Mouse (Mus musculus) CH12.LX (cell line): Measurements from ENCODE around the gene Atp5g2. TPM values are rescaled to one million over a fixed set of nuclear protein-coding genes. Genes with fewer than 3 reads are reported as not detected.

Experiments used
- DNase-seq: peaks from one replicate; pipeline ENCODE4 v3.0.0-alpha.2; 2013; ENCODE audit errors: extremely low read depth
- H3K27ac ChIP-seq: 2 replicates; pipeline ENCODE4 v1.5.1; 2012; ENCODE audit warnings: low read depth, mild to moderate bottlenecking, control low read depth, moderate library complexity; ENCODE audit not compliant: insufficient read depth
- H3K27me3 ChIP-seq: replicated peaks from 2 replicates; pipeline ENCODE3; 2012; ENCODE audit warnings: inconsistent platforms
- H3K36me3 ChIP-seq, 2 experiments: replicated peaks in 1 of 2; 2 replicates each; pipeline versions ENCODE3 to v1.6.1; 2012; ENCODE audit warnings: inconsistent platforms in 1 of 2, low read length in 1 of 2, mild to moderate bottlenecking in 1 of 2, mixed read lengths in 1 of 2, moderate library complexity in 1 of 2; ENCODE audit not compliant: control insufficient read depth in 1 of 2, insufficient read depth in 1 of 2
- H3K4me1 ChIP-seq, 2 experiments: 2 replicates each; pipeline ENCODE4 v1.6.1; 2012; ENCODE audit warnings: inconsistent platforms in 1 of 2, moderate library complexity in 1 of 2; ENCODE audit not compliant: insufficient read depth in 2 of 2, control insufficient read depth in 1 of 2
- H3K4me2 ChIP-seq: 2 replicates; pipeline ENCODE4 v1.6.1; 2012; ENCODE audit warnings: low read depth, mild to moderate bottlenecking, control low read depth; ENCODE audit not compliant: poor library complexity, insufficient read depth, severe bottlenecking
- H3K4me3 ChIP-seq, 3 experiments: fragments of 150-350 bp in 1 of 3; sonication (generic) in 1 of 3; replicated peaks in 1 of 3; 2 replicates each; pipeline versions ENCODE3 to v1.5.1; 2011 to 2012; ENCODE audit warnings: low read depth in 2 of 3, low read length in 2 of 3, mild to moderate bottlenecking in 2 of 3, moderate library complexity in 2 of 3, control low read depth in 1 of 3, improper control_type of control experiment in 1 of 3, inconsistent platforms in 1 of 3, mixed read lengths in 1 of 3; ENCODE audit not compliant: poor library complexity in 1 of 3
- H3K79me2 ChIP-seq: replicated peaks from 2 replicates; pipeline ENCODE4 v1.6.1; 2012; ENCODE audit warnings: mild to moderate bottlenecking, moderate library complexity; ENCODE audit not compliant: control insufficient read depth, poor library complexity, insufficient read depth, severe bottlenecking; ENCODE audit errors: extremely low read depth
- H3K9ac ChIP-seq: 2 replicates; pipeline ENCODE4 v1.6.1; 2012; ENCODE audit warnings: low read depth, mild to moderate bottlenecking, control low read depth, moderate library complexity; ENCODE audit not compliant: insufficient read depth
- H3K9me3 ChIP-seq: replicated peaks from 2 replicates; pipeline ENCODE3; 2012; ENCODE audit warnings: low read length, inconsistent platforms, mixed read lengths
- CHD1 ChIP-seq: IDR thresholded peaks from 2 replicates; pipeline ENCODE4 v1.6.1; 2012; ENCODE audit warnings: low read depth, low read length, improper control_type of control experiment, inconsistent platforms
- CHD2 ChIP-seq: IDR thresholded peaks from 2 replicates; pipeline ENCODE4 v1.6.1; 2011; ENCODE audit warnings: low read length, improper control_type of control experiment
- E2F4 ChIP-seq: IDR thresholded peaks from 2 replicates; pipeline ENCODE4 v1.6.1; 2011; ENCODE audit warnings: low read depth, low read length, improper control_type of control experiment; ENCODE audit not compliant: insufficient replicate concordance
- HCFC1 ChIP-seq: IDR thresholded peaks from 2 replicates; pipeline ENCODE4 v1.6.1; 2012; ENCODE audit warnings: low read depth, mild to moderate bottlenecking, inconsistent platforms, low read length, improper control_type of control experiment
- JUN ChIP-seq: IDR thresholded peaks from 2 replicates; pipeline ENCODE4 v1.6.1; 2011; ENCODE audit warnings: low read depth, mild to moderate bottlenecking, low read length, improper control_type of control experiment, moderate library complexity; ENCODE audit not compliant: insufficient read depth
- JUND ChIP-seq: conservative IDR thresholded peaks from 2 replicates; pipeline ENCODE4 v1.6.1; 2011; ENCODE audit warnings: low read depth, low read length, improper control_type of control experiment
- MAFK ChIP-seq: IDR thresholded peaks from 2 replicates; pipeline ENCODE4 v1.6.1; 2011; ENCODE audit warnings: low read length, improper control_type of control experiment; ENCODE audit not compliant: insufficient replicate concordance
- MAX ChIP-seq: IDR thresholded peaks from 2 replicates; pipeline ENCODE4 v1.6.1; 2011; ENCODE audit warnings: low read length, improper control_type of control experiment
- MEF2A ChIP-seq: IDR thresholded peaks from 2 replicates; pipeline ENCODE4 v1.6.1; 2014; ENCODE audit warnings: low read depth, mild to moderate bottlenecking, inconsistent platforms, low read length, improper control_type of control experiment, borderline replicate concordance
- MXI1 ChIP-seq: IDR thresholded peaks from 2 replicates; pipeline ENCODE4 v1.6.1; 2011; ENCODE audit warnings: mild to moderate bottlenecking, low read depth, low read length, improper control_type of control experiment
- NELFE ChIP-seq: IDR thresholded peaks from 2 replicates; pipeline ENCODE4 v1.6.1; 2011; ENCODE audit warnings: low read depth, low read length, improper control_type of control experiment
- NRF1 ChIP-seq: IDR thresholded peaks from 2 replicates; pipeline ENCODE4 v1.6.1; 2014; ENCODE audit warnings: low read depth, mild to moderate bottlenecking, inconsistent platforms, low read length, improper control_type of control experiment, moderate library complexity
- PAX5 ChIP-seq: IDR thresholded peaks from 2 replicates; pipeline ENCODE4 v1.6.1; 2012; ENCODE audit warnings: low read length, inconsistent platforms, mixed read lengths
- POLR2A ChIP-seq: IDR thresholded peaks from 2 replicates; pipeline ENCODE4 v1.6.1; 2011; ENCODE audit warnings: low read depth, mild to moderate bottlenecking, improper control_type of control experiment, low read length
- RCOR1 ChIP-seq: conservative IDR thresholded peaks from 2 replicates; pipeline ENCODE4 v1.6.1; 2012; ENCODE audit warnings: low read depth, mild to moderate bottlenecking, inconsistent platforms, low read length, improper control_type of control experiment
- TBP ChIP-seq: conservative IDR thresholded peaks from 2 replicates; pipeline ENCODE4 v1.6.1; 2011; ENCODE audit warnings: low read depth, low read length, improper control_type of control experiment
- UBTF ChIP-seq: IDR thresholded peaks from 2 replicates; pipeline ENCODE4 v1.6.1; 2012; ENCODE audit warnings: low read depth, mild to moderate bottlenecking, inconsistent platforms, low read length, improper control_type of control experiment, moderate library complexity
- USF2 ChIP-seq: conservative IDR thresholded peaks from 2 replicates; pipeline ENCODE4 v1.6.1; 2011; ENCODE audit warnings: low read depth, low read length, improper control_type of control experiment
- ZC3H11A ChIP-seq: IDR thresholded peaks from 2 replicates; pipeline ENCODE4 v1.6.1; 2012; ENCODE audit warnings: low read depth, mild to moderate bottlenecking, inconsistent platforms, low read length, improper control_type of control experiment
- ZKSCAN1 ChIP-seq: IDR thresholded peaks from 2 replicates; pipeline ENCODE4 v1.6.1; 2012; ENCODE audit warnings: low read depth, inconsistent platforms, low read length, improper control_type of control experiment, borderline replicate concordance
- ZMIZ1 ChIP-seq: IDR thresholded peaks from 2 replicates; pipeline ENCODE4 v1.6.1; 2012; ENCODE audit warnings: low read depth, mild to moderate bottlenecking, inconsistent platforms, low read length, improper control_type of control experiment
- dilution Hi-C: fragments of 300-500 bp; cut with MboI; formaldehyde crosslinking; loops from 2 replicates; pipeline ENCODE4 v1.14.3; 2020; ENCODE audit warnings: low sequenced_read_pairs; ENCODE audit not compliant: extremely low pct_unique_long_range_greater_than_20kb, extremely low pct_ligation_motif_present
- in situ Hi-C: fragments of 300-500 bp; cut with MboI; formaldehyde crosslinking; loops from 3 replicates; pipeline ENCODE4 v1.14.3; 2019; ENCODE audit warnings: low sequenced_read_pairs, low pct_ligation_motif_present, low pct_unique_long_range_greater_than_20kb, mixed read lengths
- polyA plus RNA-seq: library from polyadenylated mRNA; unstranded; fragments of >175 nt; gene quantifications from 2 replicates; pipeline ENCODE4 v1.2.1, GENCODE M21; 2012; ENCODE audit warnings: low read depth; ENCODE audit not compliant: insufficient read length
- total RNA-seq, 2 experiments: library from RNA; depleted of rRNA; stranded (reverse); fragments of 300-350 nt in 1 of 2; fragments of >200 nt in 1 of 2; gene quantifications; 2 replicates each; pipeline ENCODE4 v1.2.3; 2012 to 2014

Atp5g2 gene
- total and polyA plus RNA-seq, 3 experiments = 33.9 to 589 (median 281) TPM

DNA sequence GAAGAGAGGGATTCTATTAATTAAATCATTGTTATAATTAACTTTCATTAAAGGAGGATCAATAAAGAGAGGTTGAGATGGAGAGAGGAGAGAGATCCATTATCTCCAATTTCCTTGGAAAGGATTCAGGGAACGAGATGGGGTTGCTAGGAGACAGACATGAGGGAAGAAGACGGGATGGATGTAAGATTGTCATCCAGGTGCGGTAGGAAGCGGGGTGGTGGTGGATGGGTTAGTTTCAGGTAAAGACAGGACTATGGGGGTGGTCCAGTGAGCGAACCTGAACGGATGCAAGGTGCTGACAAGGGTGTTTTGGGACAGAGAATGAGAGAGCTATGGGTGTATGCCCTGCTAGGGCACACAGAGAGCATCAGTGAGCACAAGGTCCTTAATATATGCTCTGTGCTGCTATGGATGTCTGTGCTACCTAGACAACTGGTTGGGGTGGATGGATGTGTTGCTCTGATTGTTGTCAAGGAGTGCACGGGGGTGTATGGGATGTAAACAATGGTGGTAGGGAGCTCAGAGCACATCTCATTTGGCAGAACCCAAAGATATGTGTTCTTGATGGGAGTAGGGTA lies 33.9 kb upstream of the Atp5g2 start:
- dilution Hi-C loops (no loop called here), in situ Hi-C loops (no loop called here)
- Histone ChIP-seq H3K36me3 (peaks cover 26 to 31% of the 10 kb centered on the region in 2 experiments), H3K27ac (no peak overlapping the region), H3K79me2 (no peaks in the 10 kb centered on the region), H3K4me2 (no peak overlapping the region), H3K4me3 (no peak overlapping the region), H3K9me3 (no peaks in the 10 kb centered on the region), H3K9ac (no peak overlapping the region), H3K4me1 (peaks cover 13 to 23% of the 10 kb centered on the region in 2 experiments), H3K27me3 (no peaks in the 10 kb centered on the region)
- DNase-seq = no peak
- TF ChIP-seq JUN = no peak
- TF ChIP-seq ZKSCAN1 = no peak
- TF ChIP-seq MAX = no peak

DNA sequence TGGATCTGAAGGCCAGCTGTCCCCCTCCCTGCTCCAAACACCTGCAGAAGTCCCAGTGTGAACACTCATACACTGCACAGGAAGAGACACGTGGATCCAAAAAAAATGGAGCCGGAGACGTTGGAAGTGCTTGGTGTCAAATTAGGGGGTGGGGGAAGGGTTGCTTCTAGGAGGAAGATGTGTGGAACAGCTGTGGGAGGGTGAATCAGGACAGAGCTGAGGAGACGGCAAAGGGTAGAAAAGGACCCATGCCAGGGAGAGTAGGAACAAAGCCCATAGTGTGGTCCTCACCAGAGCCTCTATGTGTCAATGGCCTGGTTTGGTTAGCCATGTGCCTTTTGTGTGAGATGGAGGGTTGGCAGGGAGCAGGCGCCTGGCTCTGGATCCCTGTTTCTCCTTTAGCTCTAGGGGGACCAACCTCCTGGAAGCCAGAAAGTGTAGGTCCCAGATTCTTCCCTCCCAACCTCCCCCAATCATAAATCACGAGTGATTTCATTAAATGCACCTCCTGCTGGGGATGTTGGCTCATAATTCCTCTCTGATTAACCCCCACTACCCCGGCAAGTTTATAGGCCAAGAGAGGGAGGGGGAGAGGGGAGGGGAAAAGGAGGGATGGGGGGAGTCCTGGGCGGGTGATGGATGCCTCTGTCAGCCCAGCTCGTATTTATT lies 33.2 kb upstream of the Atp5g2 start:
- in situ Hi-C loops = no loop called here
- H3K79me2 ChIP-seq = no peaks in the 10 kb centered on the region
- no peak overlapping the region for H3K27ac ChIP-seq
- TF ChIP-seq POLR2A (no peak), E2F4 (no peak), USF2 (no peak), NELFE (no peak), HCFC1 (no peak), CHD2 (no peak), ZMIZ1 (no peak), MXI1 (no peak), CHD1 (no peak), PAX5 (no peak), JUND (no peak), ZC3H11A (no peak), RCOR1 (no peak), NRF1 (no peak), MAFK (no peak), MEF2A (no peak), TBP (no peak), UBTF (no peak)
- no peak overlapping the region for H3K4me3 ChIP-seq
- no peak for DNase-seq
- no peaks in the 10 kb centered on the region for H3K9me3 ChIP-seq
- dilution Hi-C loops = no loop called here
- no peak overlapping the region for H3K9ac ChIP-seq
- no peak overlapping the region for H3K4me2 ChIP-seq
- peaks cover 20 to 25% of the 10 kb centered on the region in 2 experiments for H3K36me3 ChIP-seq
- peaks cover 13 to 23% of the 10 kb centered on the region in 2 experiments for H3K4me1 ChIP-seq
- H3K27me3 ChIP-seq = no peaks in the 10 kb centered on the region
